ENCODE assay signal across 8 mouse cellular contexts in genomic region chr19:41482190-41482908, GRCm38 (mm10). TPM values are rescaled to one million over a fixed set of nuclear protein-coding genes. Genes with fewer than 3 reads are reported as not detected.
DNase-seq lines count a peak whose midpoint lies in the region; ATAC-seq and TF ChIP-seq lines count a peak whose summit lies in the region.

Lcor (plus strand) TSS chr19:41482637.

- no peaks in the 10 kb centered on the region for H3K36me3 ChIP-seq in lung, embryonic 16.5 days (ENCODE audit: control insufficient read depth, insufficient read depth, low read length)

- H3K27ac ChIP-seq in cerebellum, adult 2 months (ENCODE audit: insufficient read depth, low read length): peak within 1 kb of the TSS; percentile 94
- H3K27ac ChIP-seq in lung, embryonic 16.5 days (ENCODE audit: low read length): peak within 1 kb of the TSS; percentile 98

- no peaks in the 10 kb centered on the region for H3K9me3 ChIP-seq in lung, embryonic 16.5 days (ENCODE audit: control insufficient read depth, low read length)

- H3K4me3 ChIP-seq in cerebellum, adult 2 months (replicated peaks; ENCODE audit: insufficient read depth, low read depth, low read length): peak within 1 kb of the TSS; percentile 92
- H3K4me3 ChIP-seq in lung, embryonic 16.5 days (ENCODE audit: low read length): peak within 1 kb of the TSS; percentile 96

- H3K4me1 ChIP-seq in cerebellum, adult 2 months (ENCODE audit: control insufficient read depth, insufficient read depth, low read length): peaks cover 5% of the 10 kb centered on the region; the same call in 1 of the 2 replicates
- peaks cover 20% of the 10 kb centered on the region for H3K4me1 ChIP-seq in lung, embryonic 16.5 days (replicated peaks; ENCODE audit: control insufficient read depth, insufficient read depth, low read length)

- TF ChIP-seq CTCF in cerebellum, adult 2 months (IDR thresholded peaks at IDR 0.05; ENCODE audit: borderline replicate concordance, insufficient read depth, low read depth, low read length): no peak

- H3K9ac ChIP-seq in lung, embryonic 16.5 days (ENCODE audit: low read length): peak within 1 kb of the TSS; percentile 91

- peak; percentile 94 for DNase-seq in MEL-GATA-1-ER (ENCODE audit: extremely low read depth, low read depth)
- peak; percentile 86 to 91 for DNase-seq in cerebellum, adult 2 months
- peak; percentile 63 for DNase-seq in forelimb bud, embryonic 11.5 days (ENCODE audit: low read depth, low spot score)
- DNase-seq in layer of hippocampus, adult 9-11 months: peak; percentile 84
- peak; percentile 71 for DNase-seq in ovary, postnatal 10 days (ENCODE audit: low spot score)
- DNase-seq in thymus, postnatal 0 days (ENCODE audit: low spot score): peak; percentile 90

- under 1% methylated on average over 79 of the region's 92 CpGs for WGBS in cerebellum, adult 2 months
- 0% methylated on average over 53 of the region's 92 CpGs for WGBS in lung, embryonic 16.5 days

- peak; percentile 72 to 84 for ATAC-seq in hematopoietic stem cell, adult 5-6 weeks (replicated peaks in 1 of 2; ENCODE audit: insufficient read depth in 1 of 2, low FRiP score in 2 of 2, low TSS enrichment in 1 of 2, low read depth in 1 of 2, poor library complexity in 2 of 2, severe bottlenecking in 2 of 2)
- ATAC-seq in lung, embryonic 16.5 days (ENCODE audit: low read depth): peak; percentile 95

- TF ChIP-seq POLR2A in cerebellum, adult 2 months (IDR thresholded peaks at IDR 0.05; ENCODE audit: borderline replicate concordance, insufficient read depth, low read length): peak; percentile 89

- H3K4me2 ChIP-seq in lung, embryonic 16.5 days (ENCODE audit: low read depth, low read length): peak within 1 kb of the TSS; percentile 92

- no peaks in the 10 kb centered on the region for H3K27me3 ChIP-seq in cerebellum, adult 2 months (ENCODE audit: control insufficient read depth, insufficient read depth, low read length)
- H3K27me3 ChIP-seq in lung, embryonic 16.5 days (ENCODE audit: control insufficient read depth, insufficient read depth, low read depth, low read length): no peaks in the 10 kb centered on the region

RNA-seq across cellular contexts. Expression of gene Lcor, which starts in this region (rescaled TPM):
- polyA plus RNA-seq in cerebellum, adult 2 months (2012; rRNA removed): 4.2 and 4.6 TPM in 2 replicates
- total RNA-seq in hematopoietic stem cell, adult 5-6 weeks (2017): 31.4 and 31.8 TPM in 2 replicates
- polyA plus RNA-seq in lung, embryonic 16.5 days (2015; fragmentation: Nextera tagmentation; extraction: Ambion mirVana): 10.7 and 11.4 TPM in 2 replicates
- 9.9 and 13.0 TPM in 2 replicates for polyA plus RNA-seq in thymus, postnatal 0 days (2015; fragmentation: Nextera tagmentation; extraction: Ambion mirVana)

Comparison
In these comparisons a context has a peak if more than half of its experiments do, and no peak if none do; other contexts are left out.
1. Peak in every context shown above with its lines: DNase-seq, ATAC-seq, H3K4me3 ChIP-seq and H3K27ac ChIP-seq.